Mouse (Mus musculus) neural tube, postnatal 0 days (tissue): Measurements from ENCODE around the gene Sass6. TPM values are rescaled to one million over a fixed set of nuclear protein-coding genes. Genes with fewer than 3 reads are reported as not detected.

Experiments
- polyA plus RNA-seq: library from polyadenylated mRNA; unstranded; fragments of >200 nt; fragmentation: Nextera tagmentation; extraction: Ambion mirVana; gene quantifications from 2 replicates; pipeline ENCODE4 v1.2.1, GENCODE M21; 2015

Gene Sass6
- 8.3 and 10.6 TPM in 2 replicates for polyA plus RNA-seq

GRCm38 (mm10) chr3:116594728-116595602 lies at the start of gene Sass6:
Gene Sass6 (plus strand): TSS chr3:116594982.

GRCm38 (mm10) chr3:116562408-116563094 lies 32.2 kb upstream of the Sass6 start, which contains the start of gene Lrrc39:
Gene Lrrc39 (plus strand): TSS chr3:116562973.

GRCm38 (mm10) chr3:116614295-116614892 lies 19.6 kb downstream of the Sass6 start, which contains the start of gene Trmt13:
Gene Trmt13 (minus strand): TSS chr3:116614587.

GRCm38 (mm10) chr3:116662463-116662863 lies 67.7 kb downstream of the Sass6 start, which contains the start of gene Mfsd14a:
Gene Mfsd14a (minus strand): TSS chr3:116662677.

Other genes starting within 250 kb of the Sass6 start
- gene Cdc14a, start 170.9 kb upstream of the Sass6 start, polyA plus RNA-seq, result 3.7 and 3.8 TPM in 2 replicates
- gene Rtca, start 86.8 kb upstream of the Sass6 start, polyA plus RNA-seq, result 120 and 124 TPM in 2 replicates
- 14.3 and 14.4 TPM in 2 replicates for gene Dbt, start 81.9 kb upstream of the Sass6 start, polyA plus RNA-seq
- gene Lrrc39, start 32.0 kb upstream of the Sass6 start, polyA plus RNA-seq, result 0.26 and 0.36 TPM in 2 replicates
- 18.7 and 20.5 TPM in 2 replicates for gene Trmt13, start 19.6 kb downstream of the Sass6 start, polyA plus RNA-seq
- gene Mfsd14a, start 67.7 kb downstream of the Sass6 start, polyA plus RNA-seq, result 54.8 and 55.4 TPM in 2 replicates
- not detected in 2 replicates for gene Gm43191, start 86.3 kb downstream of the Sass6 start, polyA plus RNA-seq
- 7.5 and 7.6 TPM in 2 replicates for gene Slc35a3, start 117.8 kb downstream of the Sass6 start, polyA plus RNA-seq
- 15.2 and 17.8 TPM in 2 replicates for gene Agl, start 213.2 kb downstream of the Sass6 start, polyA plus RNA-seq